Mouse (Mus musculus): ENCODE measurements around the gene Vps25.

The Vps25 gene

DNA sequence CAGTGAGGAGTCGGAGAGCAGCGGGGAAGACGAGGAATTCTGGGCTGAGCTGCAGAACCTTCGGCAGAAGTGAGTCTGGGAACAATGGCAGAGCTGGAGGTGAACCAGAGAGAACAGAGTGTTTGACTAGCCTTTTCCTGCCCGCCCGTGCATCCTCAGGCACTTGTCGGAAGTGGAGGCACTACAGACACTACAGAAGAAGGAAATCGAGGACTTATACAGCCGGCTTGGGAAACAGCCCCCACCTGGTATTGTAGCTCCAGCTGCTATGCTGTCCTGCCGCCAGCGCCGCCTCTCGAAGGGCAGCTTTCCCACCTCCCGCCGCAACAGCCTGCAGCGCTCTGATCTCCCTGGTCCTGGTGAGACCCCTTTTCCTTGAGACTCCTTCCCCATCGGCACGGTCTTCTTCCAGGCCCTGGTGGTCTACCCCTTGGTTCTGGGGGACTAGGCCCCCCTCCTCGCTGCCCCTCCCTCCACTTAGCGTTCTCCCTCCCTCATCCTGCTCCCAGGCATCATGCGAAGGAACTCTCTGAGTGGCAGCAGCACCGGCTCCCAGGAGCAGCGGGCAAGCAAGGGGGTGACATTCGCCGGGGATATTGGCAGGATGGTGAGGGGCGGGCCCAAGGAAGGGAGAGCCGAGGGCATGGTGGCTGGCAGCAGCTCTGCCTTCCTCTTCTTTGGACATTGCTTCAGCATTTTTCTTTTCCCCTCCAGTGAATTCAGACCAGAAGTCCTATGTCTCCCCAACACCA, 23.0 kb downstream of the Vps25 start:
- peak; percentile 39 to 41 for DNase-seq

DNA sequence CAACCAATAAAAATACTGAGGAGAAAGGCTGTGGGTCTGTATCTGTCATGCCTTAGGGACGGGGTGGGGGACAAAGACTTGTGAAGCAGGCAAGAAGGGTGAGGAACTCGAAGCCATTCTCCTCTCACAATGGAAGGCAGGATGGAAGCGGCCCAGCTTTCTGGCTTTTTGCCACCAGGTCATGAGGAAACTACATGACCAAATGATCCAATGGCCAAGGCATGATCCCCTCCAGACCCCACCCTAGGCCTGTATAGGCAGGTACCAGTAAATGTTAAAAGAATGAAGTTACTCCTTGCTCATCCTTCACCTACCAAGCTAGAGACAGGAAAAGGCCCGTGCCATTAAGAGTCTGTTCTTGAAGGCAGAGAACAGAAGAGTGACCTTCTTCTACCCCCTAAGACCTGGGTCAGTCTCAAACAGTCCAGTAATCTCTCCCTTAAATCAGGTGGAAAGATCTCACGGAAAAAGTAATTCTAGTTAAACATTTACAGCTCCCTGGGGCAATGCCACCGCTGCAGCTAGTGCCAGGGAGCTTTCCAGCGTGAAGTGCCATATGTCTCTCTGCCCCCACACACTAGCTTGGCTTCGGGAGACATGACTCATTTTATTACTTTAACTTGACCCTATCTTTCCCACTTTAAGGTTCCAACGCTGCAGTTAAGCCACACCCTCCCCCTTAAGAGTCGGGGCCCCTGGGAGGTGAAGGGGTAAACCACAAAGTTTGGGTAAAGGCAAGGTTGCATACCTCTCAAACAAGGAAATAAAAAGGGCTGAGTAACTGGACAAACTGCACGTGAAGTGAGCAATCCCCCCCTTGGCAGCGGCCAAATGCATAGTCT, 24.1 kb downstream of the Vps25 start:
- DNase-seq: peak; percentile 39 to 47

DNA sequence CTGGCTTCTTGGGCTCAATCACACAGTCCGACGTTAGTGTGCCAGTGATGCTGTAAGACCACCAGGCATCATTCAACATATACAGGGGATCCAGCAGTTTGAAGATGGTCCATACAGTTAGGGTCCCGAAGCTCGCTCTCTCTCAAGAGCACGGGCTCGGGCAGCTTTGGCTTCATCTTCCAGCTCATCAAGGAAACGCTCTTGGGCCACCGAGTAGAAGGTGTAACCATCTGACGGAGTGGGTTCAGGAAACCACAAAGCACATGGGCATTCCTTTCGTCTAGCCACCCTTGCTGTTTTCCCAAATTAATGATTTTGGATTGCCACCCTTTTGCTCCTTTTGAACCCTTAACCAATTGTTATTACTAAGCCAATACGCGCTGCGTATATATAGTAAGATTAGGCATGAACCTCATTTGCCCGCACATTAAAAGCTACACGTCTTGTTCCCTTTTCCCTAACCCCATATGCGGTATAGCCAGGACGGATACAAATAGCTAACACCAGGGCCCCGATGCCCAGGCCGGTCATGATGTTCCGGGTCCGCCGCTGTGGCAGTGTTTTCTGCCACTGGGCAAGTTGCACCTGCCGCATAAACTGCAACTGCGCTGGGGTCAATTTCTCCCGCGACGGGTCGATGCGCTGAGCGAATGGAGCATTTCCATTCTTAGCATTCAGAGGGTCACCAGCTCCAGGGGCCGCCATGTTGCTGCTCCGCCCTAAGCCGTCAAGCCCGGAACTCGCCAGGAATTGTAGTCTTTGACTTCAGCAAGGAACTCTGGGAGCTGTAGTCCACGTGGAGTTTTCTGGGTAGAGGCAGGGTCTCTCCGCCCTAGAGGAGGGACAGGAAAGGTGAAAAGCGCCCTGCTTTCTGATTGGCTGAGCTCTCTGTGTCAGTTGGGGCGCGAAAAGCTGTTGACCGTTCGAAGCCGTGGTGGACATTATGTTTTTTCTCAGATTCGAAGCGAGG, 25.0 kb downstream of the Vps25 start, which contains the start of the genes Cntd1 and Coa3:
Gene Cntd1 (plus strand): TSS at position 790 of the 970 bp plus-strand sequence.
Gene Coa3 (minus strand): TSS at position 892 of the 970 bp plus-strand sequence.
- DNase-seq: peak; percentile 91 to 94

DNA sequence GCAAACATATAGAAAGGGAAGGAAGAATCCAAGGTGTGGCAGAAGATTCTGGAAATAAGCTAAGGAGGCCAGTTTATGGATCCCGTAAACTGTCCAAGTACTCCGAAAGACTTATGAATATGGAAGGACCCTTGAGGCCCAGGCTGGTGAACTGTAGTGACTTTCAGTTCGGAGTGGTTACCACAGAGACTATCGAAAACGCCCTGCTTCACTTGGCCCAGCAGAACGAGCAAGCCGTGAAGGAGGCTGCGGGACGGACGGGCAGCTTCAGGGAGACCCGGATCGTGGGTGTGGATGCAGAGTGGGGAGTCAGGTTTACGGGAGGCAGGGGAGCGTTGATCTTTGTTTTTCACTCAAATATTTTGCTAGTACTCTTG, 25.7 kb downstream of the Vps25 start:
- peak in 1 of 2 experiments; percentile 24 for DNase-seq

DNA sequence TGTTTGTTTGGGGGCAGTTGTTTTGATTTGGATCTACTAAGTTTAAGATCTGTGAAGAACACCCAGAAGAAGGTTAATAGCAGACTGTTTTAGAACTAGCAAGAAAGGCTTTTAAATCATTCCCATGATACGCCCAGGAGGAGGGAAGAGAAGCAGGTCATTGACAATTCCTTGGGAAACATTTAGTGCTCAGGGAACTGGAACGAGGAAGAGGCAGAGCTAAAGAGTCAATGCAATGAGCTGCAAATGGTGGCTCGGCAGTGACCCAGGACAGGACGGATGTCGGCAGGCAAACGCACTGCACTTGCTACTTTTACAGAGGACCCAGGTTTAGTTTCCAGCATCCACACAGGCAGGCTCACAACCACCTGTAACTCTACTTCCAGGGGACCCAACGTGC, 27.3 kb downstream of the Vps25 start:
- DNase-seq: no peak

DNA sequence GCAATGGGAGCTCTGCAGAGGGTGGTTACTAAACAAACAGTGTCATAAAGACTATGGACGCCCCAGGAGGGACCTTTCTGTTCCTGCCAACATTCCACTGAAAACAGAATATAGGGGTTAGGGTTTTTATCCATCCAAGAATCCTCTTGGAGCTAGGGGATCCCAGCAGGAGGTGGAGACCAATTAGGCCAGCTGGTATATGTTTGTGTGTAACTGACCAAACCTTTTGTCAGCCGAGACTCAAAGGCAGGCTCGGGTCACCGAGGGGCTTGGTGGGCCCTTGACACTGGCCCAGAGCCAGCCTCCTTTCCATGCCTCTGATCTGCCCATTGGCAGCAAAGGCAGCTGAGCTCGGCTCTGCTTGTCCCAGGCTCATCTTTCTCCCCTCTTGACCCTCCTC, 29.4 kb downstream of the Vps25 start:
- DNase-seq: no peak

DNA sequence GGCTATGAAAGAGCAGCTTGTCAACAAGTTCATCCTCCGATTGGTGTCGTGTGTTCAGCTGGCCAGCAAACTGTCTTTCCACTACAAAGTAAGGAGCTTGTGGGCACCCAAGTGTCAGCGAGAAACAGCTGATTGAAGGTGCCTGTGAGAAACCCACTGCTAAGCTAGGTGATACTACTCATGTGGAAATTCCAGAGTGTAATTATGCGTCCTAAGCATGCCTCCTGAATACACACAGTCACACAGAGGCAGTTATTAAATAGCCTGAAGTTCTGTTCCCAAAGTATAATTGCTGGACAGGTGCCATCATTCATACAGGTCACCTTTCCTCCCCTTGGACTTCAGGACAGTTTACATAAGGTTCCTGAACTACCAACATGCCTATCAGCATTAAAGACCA, 30.3 kb downstream of the Vps25 start:
- no peak for DNase-seq

DNA sequence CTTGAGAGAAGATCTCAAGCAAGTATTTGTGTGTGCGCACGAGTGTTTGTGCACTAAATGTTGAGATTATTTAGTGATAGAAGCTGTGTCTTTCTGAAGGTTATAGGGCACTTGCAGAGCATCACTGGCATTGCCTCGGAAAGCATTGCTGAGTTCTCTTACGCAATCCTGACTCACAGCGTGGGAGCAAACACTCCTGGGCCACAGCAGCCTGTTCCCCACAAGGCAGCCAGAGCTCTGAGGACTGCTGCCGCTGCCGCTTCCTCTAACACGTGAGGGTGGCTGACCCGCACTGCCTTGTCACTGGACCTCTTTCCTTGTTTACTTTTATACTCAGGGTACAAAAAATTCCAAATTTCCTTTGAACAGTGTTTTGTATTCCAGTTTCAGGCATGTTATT, 33.8 kb downstream of the Vps25 start:
- no peak for DNase-seq

DNA sequence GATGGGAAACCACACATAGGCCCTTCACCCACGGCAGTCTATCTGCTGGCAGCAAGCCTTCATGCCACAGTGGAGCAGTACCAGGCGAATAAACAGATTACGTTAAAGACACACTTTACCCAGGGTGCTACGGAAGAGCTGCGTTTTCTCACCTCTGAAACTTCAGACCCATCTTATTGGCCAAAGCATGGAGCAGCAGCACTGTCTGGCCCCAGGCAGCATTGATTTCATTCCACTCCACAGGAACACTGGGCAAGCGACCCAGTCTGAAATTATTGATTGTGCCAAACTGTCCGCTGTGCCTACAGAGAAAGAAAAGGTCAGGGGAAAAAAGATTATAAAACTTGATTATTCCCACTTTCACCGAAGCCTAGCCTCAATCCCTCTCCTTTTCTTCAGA, 37.7 kb downstream of the Vps25 start:
- no peak for DNase-seq

DNA sequence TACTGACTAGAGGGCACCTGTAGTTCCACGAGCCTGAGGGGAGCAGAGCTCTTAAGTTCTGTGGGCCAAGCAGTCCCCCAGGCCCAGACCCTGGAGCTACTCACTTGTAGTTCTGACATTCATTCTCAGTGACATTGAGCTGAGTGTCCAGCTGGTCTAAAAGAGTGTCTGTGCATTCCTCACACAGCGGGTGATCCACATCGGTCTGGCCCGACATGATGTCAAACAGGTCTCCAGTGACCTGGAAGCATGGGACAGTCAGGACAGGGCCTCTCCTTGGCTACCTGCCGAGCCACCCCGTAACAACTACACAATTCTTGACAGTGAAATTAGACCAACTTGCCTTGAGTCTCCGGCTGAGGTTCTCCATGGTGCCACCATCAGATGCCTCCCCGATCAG, 41.7 kb downstream of the Vps25 start:
- no peak for DNase-seq

DNA sequence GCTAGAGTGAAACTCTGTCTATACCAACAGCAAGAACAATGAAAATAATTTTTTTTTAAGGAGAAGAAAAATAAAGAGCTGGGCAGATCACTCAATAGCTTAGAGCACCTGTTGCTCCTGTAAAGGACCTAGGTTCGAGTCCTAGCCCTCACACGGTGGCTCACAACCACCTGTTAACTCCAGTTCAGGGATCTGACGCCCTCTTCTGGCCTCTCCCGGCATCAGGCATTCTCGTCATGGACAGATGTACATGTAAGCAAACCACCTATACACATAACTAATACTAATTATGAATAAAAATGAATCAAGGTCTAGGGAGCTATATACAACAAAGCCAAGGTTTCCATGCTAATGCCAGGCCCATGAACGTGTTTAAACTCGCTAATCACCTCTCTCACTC, 47.4 kb downstream of the Vps25 start:
- DNase-seq: peak; percentile 27 to 38

DNA sequence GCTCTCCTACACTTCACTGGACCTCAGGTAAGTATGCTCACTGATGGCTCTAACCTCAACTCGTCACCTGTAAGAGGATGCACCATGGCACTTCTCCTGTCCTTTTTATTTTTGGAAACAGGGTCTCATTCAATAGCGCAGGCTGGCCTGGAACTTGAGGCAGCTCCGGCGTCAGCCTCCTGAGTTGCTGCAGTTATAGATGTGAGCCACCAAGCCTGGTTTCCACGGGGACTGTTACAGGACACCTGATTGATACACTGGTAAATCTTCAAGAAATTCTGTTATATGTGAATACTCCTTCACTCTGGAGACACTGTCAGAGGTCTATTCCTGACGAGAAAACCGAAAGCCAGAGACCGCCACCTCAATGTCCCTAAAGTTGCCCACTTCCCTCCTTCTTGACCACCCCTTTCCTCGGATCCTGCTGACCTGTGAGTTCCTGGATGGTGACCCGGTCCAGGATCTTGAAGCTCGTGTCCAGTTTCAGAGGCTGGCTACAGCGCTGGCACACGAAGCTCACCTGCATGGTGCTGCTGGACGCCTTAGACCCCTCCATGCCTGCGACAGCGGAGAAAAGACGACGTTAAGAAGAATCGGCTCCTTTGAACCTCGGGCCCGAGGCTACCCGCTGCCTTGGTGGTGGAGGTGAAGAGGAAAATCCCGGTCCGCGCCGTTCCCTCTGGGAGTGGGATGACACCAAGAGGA, 47.9 kb downstream of the Vps25 start:
- DNase-seq: no peak

DNA sequence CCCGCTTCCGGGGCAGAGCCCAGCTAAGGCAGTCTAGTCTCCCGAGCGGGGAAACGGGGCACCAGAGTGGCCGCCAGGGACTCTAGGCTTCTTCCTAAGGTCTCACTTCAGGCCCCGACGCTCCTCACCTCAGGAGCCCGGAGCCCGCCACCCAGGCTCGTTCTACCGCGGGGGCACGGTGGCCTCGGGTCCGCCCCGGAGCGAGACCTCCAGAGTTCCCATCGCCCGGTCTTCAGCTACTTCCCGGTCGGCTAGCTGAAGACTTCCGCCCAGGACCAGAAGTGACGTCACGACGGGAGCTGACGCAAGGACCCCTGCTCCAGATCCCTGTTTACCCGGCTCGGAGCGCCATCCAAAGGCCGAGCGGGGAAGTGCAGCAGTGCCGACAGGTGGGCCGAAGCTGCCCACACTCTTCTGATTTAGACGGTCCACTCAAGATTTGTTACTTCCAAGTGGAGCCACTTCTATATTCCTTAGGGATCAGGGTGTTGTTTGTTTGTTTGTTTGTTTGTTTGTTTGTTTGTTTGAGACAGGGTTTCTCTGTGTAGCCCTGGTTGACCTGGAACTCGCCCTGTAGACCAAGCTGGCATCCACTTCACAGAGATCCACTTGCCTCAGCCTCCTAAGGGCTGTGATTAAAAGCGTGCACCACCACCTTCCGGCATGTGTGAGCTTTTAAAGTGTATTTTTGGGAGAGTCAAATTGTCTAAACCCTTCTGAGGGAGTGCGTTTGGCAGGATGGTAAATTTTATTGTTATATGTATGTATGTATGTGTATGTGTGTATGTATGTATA, 48.7 kb downstream of the Vps25 start, which contains the start of gene Becn1:
Gene Becn1 (minus strand): TSS at position 283 of the 795 bp plus-strand sequence.
- DNase-seq: peak; percentile 99 to 100

DNA sequence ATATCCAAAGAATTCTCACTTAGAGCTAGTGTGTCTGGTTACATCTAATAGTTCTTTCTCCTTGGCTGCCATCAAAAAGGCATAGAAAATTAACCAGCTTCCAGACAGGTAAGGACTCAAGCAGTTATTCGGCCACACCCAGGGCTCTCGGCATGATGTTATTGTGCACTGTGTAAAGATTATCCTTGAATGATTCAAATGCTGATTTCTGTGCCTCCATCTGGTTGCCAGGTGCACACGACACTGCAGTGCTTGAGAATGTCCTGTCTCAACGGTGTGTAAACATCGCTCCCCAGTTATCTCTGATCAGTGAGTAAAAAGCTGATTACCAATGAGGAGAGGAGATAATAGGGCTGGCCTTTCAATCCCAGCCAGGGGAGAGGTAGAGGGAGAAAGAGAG, 54.2 kb downstream of the Vps25 start:
- no peak for DNase-seq

Data from cerebellum, postnatal 10 days (tissue).